Mouse (Mus musculus) gastrocnemius, adult 8-10 months (tissue): ENCODE data around the gene Idua. TPM values are rescaled to one million over a fixed set of nuclear protein-coding genes. Genes with fewer than 3 reads are reported as not detected.
A peak's percentile ranks its signal among the peaks of the same experiment; 100 is the strongest.

ENCODE experiments used
- DNase-seq, 2 experiments: peaks; one replicate each; pipeline ENCODE4 v3.0.0; 2022; ENCODE audit warnings: low spot score in 2 of 2
- total RNA-seq, 4 experiments: library from RNA; stranded (reverse); gene quantifications; 2 replicates each; pipeline ENCODE4 v1.2.4; 2022

Gene Idua
- total RNA-seq, 4 experiments from 2014 or later = 8.3 to 9.8 (median 9.2) TPM

GRCm38 (mm10) chr5:108718051-108718450 is 57.9 kb downstream of the Idua start:
- no peak for DNase-seq

GRCm38 (mm10) chr5:108719761-108720160 is 59.6 kb downstream of the Idua start:
- DNase-seq = no peak

GRCm38 (mm10) chr5:108724006-108724405 is 63.9 kb downstream of the Idua start:
- DNase-seq = no peak

- DNase-seq = peak; percentile 36 to 44
Measured at GRCm38 (mm10) chr5:108726557-108727248, 66.6 kb downstream of the Idua start.

GRCm38 (mm10) chr5:108727425-108727824 is 67.3 kb downstream of the Idua start:
- no peak for DNase-seq

Other genes with a start within 250 kb of the Idua start
- 100 to 1,000 TPM; 265 to 675 (median 469) TPM for gene Atp5k, start 225.9 kb upstream of the Idua start, total RNA-seq
- 1 to 10 TPM; 1.6 to 2.3 (median 1.8) TPM for gene Mfsd7a, start 211.4 kb upstream of the Idua start, total RNA-seq
- 10 to 100 TPM; 28.4 to 38.8 (median 33.3) TPM for gene Pcgf3, start 199.1 kb upstream of the Idua start, total RNA-seq
- gene Cplx1, start 110.3 kb upstream of the Idua start, total RNA-seq = not detected
- 10 to 100 TPM in 2 of 4 experiments, 1 to 10 TPM in 2; 9.3 to 12.6 (median 10.3) TPM for gene Gak, start 30.6 kb upstream of the Idua start, total RNA-seq
- 1 to 10 TPM; 6.9 to 9.2 (median 8.0) TPM for gene Tmem175, start 30.6 kb upstream of the Idua start, total RNA-seq
- 1 to 10 TPM; 2.6 to 4.6 (median 3.1) TPM for gene Dgkq, start 9.3 kb downstream of the Idua start, total RNA-seq
- not detected for gene Slc26a1, start 15.2 kb downstream of the Idua start, total RNA-seq
- 10 to 100 TPM; 23.6 to 25.6 (median 24.4) TPM for gene Fgfrl1, start 32.1 kb downstream of the Idua start, total RNA-seq
- gene Rnf212, start 114.7 kb downstream of the Idua start, total RNA-seq = not detected
- gene Tmed11, start 135.0 kb downstream of the Idua start, total RNA-seq = not detected
- not detected for gene Vmn2r8, start 148.5 kb downstream of the Idua start, total RNA-seq
- gene Vmn2r9, start 192.3 kb downstream of the Idua start, total RNA-seq = not detected